8 mouse cellular contexts compared by ENCODE assay signal in the genomic region with DNA sequence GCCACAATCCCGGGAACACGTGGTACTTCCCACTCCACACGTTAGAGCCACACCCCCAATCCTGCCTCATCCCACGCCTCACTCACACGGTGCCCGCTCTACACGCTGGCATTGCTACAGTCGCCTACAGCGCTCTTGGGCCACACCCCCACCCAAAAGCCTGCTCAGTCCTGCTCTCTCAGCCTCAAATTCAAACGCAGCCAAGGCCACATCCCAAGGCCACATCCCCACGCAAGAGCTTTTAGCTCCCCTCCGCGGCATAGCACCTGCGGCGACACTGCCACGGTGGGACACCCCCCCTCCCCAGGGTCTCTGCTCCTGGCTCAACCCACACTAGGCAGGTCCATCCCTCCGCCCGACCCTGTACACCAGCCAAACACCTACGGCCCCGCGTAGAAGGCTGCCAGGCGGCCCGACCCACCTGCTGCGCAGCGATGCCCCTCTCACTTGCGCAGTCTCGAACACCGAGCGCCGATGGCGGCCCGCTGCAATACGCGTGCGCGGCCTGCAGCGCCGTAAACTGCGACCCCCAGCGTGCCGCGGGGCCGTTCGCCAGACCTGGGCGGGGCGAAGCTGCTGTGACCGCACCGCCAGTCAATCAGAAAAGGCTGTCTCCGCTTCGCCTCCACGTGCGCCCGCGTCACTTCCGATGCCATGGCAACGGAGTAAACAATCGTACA. TPM values are rescaled to one million over a fixed set of nuclear protein-coding genes. Genes with fewer than 3 reads are reported as not detected.
A peak's percentile ranks its signal among the peaks of the same experiment; 100 is the strongest.
DNase-seq lines count a peak whose midpoint lies in the region; ATAC-seq lines count a peak whose summit lies in the region.

No protein-coding gene starts in this region.

- peaks cover 14% of the 10 kb centered on the region for H3K4me1 ChIP-seq in megakaryocyte, embryonic 14.5 days

- H3K4me3 ChIP-seq in megakaryocyte, embryonic 14.5 days (replicated peaks), result peak overlapping the region; percentile 94

- DNase-seq in cerebellum, postnatal 4 days (ENCODE audit: low spot score in 2 of 2), result peak; percentile 85 to 93
- peak; percentile 79 for DNase-seq in gastrocnemius, postnatal 10 days
- DNase-seq in induced T-regulatory cell, adult 2 months (ENCODE audit: low read depth), result peak; percentile 75
- peak; percentile 89 to 96 for DNase-seq in left cerebral cortex, postnatal 10 days (ENCODE audit: extremely low spot score in 1 of 2, low spot score in 2 of 2)
- DNase-seq in right cerebral cortex, postnatal 10 days (ENCODE audit: low spot score in 2 of 2), result peak; percentile 95 to 96
- DNase-seq in urinary bladder, postnatal 10 days (ENCODE audit: low spot score), result peak; percentile 37

- peaks cover 1% of the 10 kb centered on the region; the same call in 1 of the 2 replicates for H3K9me3 ChIP-seq in megakaryocyte, embryonic 14.5 days

- H3K27me3 ChIP-seq in megakaryocyte, embryonic 14.5 days (replicated peaks), result peaks cover 22% of the 10 kb centered on the region

- peak; percentile 70 for ATAC-seq in activated CD4-positive, CD25-positive, alpha-beta regulatory T cell, adult 4 months

- intact Hi-C loops in left cerebral cortex, postnatal 10 days (cut with DNase I), result no loop called here

- H3K36me3 ChIP-seq in megakaryocyte, embryonic 14.5 days (replicated peaks; ENCODE audit: low read length), result no peaks in the 10 kb centered on the region

RNA-seq across cellular contexts. Expression of a gene that starts 23.1 kb away (rescaled TPM):
- polyA plus RNA-seq in activated CD4-positive, CD25-positive, alpha-beta regulatory T cell, adult 4 months (2017; shearing (Covaris generic)), result under 1 TPM; 0.25 to 0.29 TPM
- 1 to 10 TPM; 3.6 to 4.9 TPM for total RNA-seq in gastrocnemius, postnatal 10 days (2021)
- total RNA-seq in left cerebral cortex, postnatal 10 days (2021), result 10 to 100 TPM; 22.1 to 23.4 TPM
- polyA plus RNA-seq in megakaryocyte, embryonic 14.5 days (2012; ENCODE audit: insufficient read depth, low replicate concordance), result not detected in 2 replicates

RNA-seq across cellular contexts. Expression of a gene that starts 38.4 kb away (rescaled TPM):
- 10 to 100 TPM; 16.8 to 20.2 TPM for polyA plus RNA-seq in activated CD4-positive, CD25-positive, alpha-beta regulatory T cell, adult 4 months (2017; shearing (Covaris generic))
- total RNA-seq in gastrocnemius, postnatal 10 days (2021), result 1 to 10 TPM; 5.8 to 8.9 TPM
- 10 to 100 TPM; 20.2 to 20.9 TPM for total RNA-seq in left cerebral cortex, postnatal 10 days (2021)
- polyA plus RNA-seq in megakaryocyte, embryonic 14.5 days (2012; ENCODE audit: insufficient read depth, low replicate concordance), result not detected in 2 replicates

RNA-seq across cellular contexts. Expression of a gene that starts 45.5 kb away (rescaled TPM):
- under 1 TPM; 0.08 to 0.12 TPM for polyA plus RNA-seq in activated CD4-positive, CD25-positive, alpha-beta regulatory T cell, adult 4 months (2017; shearing (Covaris generic))
- total RNA-seq in gastrocnemius, postnatal 10 days (2021), result not detected
- under 1 TPM; 0.04 to 0.11 TPM for total RNA-seq in left cerebral cortex, postnatal 10 days (2021)
- polyA plus RNA-seq in megakaryocyte, embryonic 14.5 days (2012; ENCODE audit: insufficient read depth, low replicate concordance), result not detected in 2 replicates

RNA-seq across cellular contexts. Expression of a gene that starts 54.3 kb away (rescaled TPM):
- polyA plus RNA-seq in activated CD4-positive, CD25-positive, alpha-beta regulatory T cell, adult 4 months (2017; shearing (Covaris generic)), result 10 to 100 TPM; 56.1 to 72.2 TPM
- total RNA-seq in gastrocnemius, postnatal 10 days (2021), result 10 to 100 TPM in 1 of 2 experiments, 1 to 10 TPM in 1; 9.8 to 13.4 TPM
- total RNA-seq in left cerebral cortex, postnatal 10 days (2021), result 10 to 100 TPM; 14.5 to 16.7 TPM
- polyA plus RNA-seq in megakaryocyte, embryonic 14.5 days (2012; ENCODE audit: insufficient read depth, low replicate concordance), result 0.65 TPM in 1 of 2 replicates, not detected in the other

Comparison
In these comparisons a context has a peak if more than half of its experiments do, and no peak if none do; other contexts are left out.
1. Peak in every context shown above with its lines: DNase-seq, ATAC-seq and H3K4me3 ChIP-seq.
2. DNase-seq: peak in every context shown above with its lines; median percentile 96 in right cerebral cortex, postnatal 10 days; 92 in left cerebral cortex, postnatal 10 days; 89 in cerebellum, postnatal 4 days; 79 in gastrocnemius, postnatal 10 days; 75 in induced T-regulatory cell, adult 2 months; 37 in urinary bladder, postnatal 10 days.